Mouse (Mus musculus): ENCODE measurements around the gene Spsb3.

DNA sequence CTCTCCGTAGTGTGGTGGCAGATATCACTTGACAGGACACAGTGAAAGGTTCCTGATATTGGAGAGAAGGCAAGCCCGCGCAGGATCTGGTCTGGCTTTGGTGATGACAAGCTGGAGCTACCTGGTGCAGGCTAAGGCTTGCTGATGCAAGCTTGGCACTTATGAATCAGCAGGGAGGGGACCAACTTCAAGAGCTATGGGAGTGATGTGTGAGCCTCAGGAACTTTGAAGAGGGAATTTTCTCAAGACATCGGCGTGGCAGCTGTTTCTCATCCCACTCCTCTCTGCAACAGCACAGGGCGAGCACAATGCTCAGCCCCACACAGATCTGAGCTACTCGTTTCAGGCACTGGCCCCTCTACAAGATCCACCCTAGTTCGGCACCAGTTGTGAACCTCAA, 46.6 kb upstream of the Spsb3 start, which contains the start of gene Hagh:
- no peak for TF ChIP-seq GATA1 (IDR thresholded peaks at IDR 0.05; ENCODE audit: borderline replicate concordance, low read length)
- TF ChIP-seq FLI1 (IDR thresholded peaks at IDR 0.05; ENCODE audit: low read length), result no peak

Data from megakaryocyte, embryonic 14.5 days (primary cell).